Mouse (Mus musculus): ENCODE measurements around the gene Kif2c.

DNA sequence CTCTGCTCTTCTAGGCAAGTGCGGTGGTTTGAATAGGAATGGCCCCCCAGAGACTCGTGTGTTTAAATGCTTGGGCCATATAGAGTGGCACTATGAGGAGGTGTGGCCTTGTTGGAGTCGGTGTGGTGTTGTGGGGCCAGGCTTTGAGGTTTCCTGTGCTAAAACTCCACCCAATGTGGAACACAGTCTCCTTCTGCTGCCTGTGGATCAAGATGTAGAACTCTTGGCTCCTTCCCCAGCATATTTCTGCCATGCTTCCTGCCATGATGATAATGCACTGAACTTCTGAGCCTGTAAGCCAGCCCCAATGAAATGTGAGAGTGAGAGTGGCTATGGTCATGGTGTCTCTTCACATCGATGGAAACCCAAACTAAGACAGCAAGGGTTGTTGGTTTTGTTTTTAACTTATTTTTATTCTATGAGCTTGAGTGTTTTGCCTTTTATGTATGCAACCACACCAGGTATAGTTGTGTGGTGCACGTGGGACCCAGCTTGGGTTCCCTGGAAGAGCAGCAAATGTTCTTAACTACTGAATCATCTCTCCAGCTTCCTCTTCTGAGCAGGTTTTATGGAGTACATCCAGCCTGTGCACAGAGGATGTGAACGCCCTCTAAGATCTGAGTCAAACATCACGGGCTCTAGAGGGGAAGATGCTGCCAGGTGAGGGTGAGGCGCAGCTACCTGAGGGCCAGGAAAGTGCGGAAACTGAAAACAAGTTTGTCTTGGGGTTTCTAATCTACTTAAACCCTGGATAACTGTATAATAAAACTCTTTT lies 38.5 kb upstream of the Kif2c start:
- TF ChIP-seq CTCF (IDR thresholded peaks at IDR 0.05; ENCODE audit: extremely low read depth, insufficient read depth, insufficient read length, insufficient replicate concordance) (no peak), POLR2A (IDR thresholded peaks at IDR 0.05; ENCODE audit: low read depth, low read length) (no peak)
